Mouse (Mus musculus): Measurements from ENCODE around the gene Gpha2.
A peak's percentile ranks its signal among the peaks of the same experiment; 100 is the strongest.

- TF ChIP-seq CTCF (conservative IDR thresholded peaks at IDR 0.05; ENCODE audit: insufficient read depth, insufficient read length, low read depth, low read length) (peak; percentile 36; the same call in 1 of the 2 replicates), POLR2A (IDR thresholded peaks at IDR 0.05; ENCODE audit: low read depth, low read length) (no peak)
Observed at GRCm38 (mm10) chr19:6235084-6236052, 9.2 kb downstream of the Gpha2 start, which contains the start of gene Ppp2r5b.
